Mouse (Mus musculus): ENCODE data around the gene Slc30a7.

DNA sequence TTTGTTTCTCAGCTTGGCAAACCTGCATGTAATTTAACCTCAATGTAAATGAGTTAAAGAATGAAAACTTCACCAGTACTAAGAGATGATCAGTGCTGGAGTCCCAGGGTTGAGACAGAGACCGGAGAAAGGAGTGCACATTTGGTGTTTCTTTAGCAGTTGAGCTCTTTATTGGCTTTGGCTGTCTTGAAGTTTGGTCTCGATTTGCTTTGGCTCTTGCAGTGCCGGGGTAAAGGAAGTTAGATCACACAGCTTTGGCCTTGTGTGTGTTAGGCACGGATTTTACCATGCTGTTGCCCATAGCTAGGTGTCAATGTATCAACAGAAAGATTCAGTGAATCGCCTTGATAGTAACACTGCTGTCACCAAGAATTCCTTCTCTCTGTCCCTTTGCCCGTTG, 75.5 kb downstream of the Slc30a7 start:
- TF ChIP-seq CTCF (IDR thresholded peaks at IDR 0.05; ENCODE audit: borderline replicate concordance, insufficient read depth, low read depth, low read length) (no peak), POLR2A (IDR thresholded peaks at IDR 0.05; ENCODE audit: borderline replicate concordance, insufficient read depth, low read length) (no peak)
